Mouse (Mus musculus) right cerebral cortex, adult 2 months (tissue): ENCODE data around the gene Zg16.
"Not testable (repeated sequence)": the region's sequence is repeated elsewhere in the genome, so short reads cannot be mapped to it uniquely, and the experiment has no call there.

Experiments
- DNase-seq, 2 experiments: peaks; one replicate each; pipeline ENCODE4 v3.0.0; 2021 to 2022; ENCODE audit warnings: low spot score in 2 of 2

Zg16 gene

DNA sequence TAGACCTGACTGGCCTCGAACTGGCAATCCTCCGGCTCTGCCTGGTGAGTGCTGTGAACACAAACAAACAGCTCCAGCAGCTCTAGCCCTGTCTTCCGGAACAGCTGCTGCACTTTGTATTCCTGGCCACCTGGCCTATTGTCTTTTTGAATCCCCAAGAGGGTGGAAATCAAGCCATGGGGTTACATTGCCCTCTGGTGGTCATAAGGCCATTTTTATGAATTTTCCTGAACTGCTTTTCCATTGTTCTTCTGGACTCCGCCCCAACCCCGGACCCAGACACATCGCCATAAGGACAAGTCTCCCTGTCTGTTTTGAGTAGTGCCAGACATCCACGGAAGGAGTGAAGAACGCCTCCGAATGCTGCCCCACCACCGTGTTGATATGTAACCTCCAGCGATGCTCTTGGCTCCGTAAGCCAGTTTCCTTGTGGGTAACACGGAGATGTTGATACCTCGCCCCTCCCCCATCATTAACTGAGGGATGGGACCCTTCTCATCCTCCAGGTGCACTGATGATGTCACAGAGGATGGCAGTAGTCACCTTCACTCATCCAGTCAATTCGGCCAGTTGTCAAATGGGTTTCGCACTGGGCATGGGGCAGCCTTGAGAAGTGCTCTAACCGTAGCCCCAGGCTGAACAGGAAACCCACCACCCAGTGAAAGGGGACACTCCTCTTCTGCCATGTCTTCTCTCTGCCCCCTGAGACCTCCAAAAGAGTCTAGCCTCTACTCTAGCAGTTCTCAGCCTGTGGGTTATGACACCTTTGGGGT, 17.6 kb upstream of the Zg16 start:
- peak; percentile 81 to 85 for DNase-seq

GRCm38 (mm10) chr7:127103960-127104359, 16.8 kb upstream of the Zg16 start:
- DNase-seq: no peak

- DNase-seq: no peak
Observed at GRCm38 (mm10) chr7:127102148-127102547, 15.0 kb upstream of the Zg16 start.

GRCm38 (mm10) chr7:127101451-127102016, 14.4 kb upstream of the Zg16 start:
- DNase-seq: no peak

DNA sequence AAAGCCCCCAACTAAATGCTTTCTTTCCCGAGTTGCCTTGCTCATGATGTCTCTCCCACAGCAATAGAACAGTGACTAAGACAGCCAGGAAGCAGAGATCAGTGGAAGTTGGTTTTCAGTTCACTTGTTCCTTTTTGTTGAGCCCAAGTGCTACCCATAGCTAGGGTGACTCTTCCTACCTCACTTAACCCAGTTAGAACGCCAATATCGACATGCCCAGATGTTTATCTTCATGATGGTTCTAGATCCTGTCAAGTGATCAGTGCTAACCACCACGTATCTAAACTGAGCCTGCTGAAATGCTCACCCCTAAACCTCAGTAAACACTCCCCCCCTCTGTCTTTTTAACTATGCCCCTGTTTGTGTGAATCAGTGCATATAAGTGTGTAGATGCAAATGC, 12.4 kb upstream of the Zg16 start:
- no peak for DNase-seq

- no peak for DNase-seq
Observed at GRCm38 (mm10) chr7:127098950-127099349, 11.8 kb upstream of the Zg16 start.

DNA sequence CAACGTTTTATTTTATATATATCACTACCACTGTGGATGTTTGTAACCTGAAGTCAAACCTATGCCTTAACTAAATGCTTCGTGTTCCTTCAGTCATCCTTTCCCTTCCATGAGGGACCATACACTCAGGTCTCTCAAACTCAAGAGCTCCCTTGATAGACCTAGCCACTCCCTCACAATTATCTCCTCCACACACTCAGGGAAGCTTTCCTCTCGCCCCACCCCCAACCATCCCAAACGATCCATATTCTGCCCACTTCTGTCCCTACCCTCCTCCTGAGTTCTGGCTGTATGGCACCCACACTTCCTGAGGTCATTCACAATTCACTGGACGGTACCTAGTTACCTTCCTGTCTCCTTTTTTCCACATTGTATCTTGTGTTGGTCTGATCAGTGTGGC, 11.4 kb upstream of the Zg16 start:
- DNase-seq: no peak

DNA sequence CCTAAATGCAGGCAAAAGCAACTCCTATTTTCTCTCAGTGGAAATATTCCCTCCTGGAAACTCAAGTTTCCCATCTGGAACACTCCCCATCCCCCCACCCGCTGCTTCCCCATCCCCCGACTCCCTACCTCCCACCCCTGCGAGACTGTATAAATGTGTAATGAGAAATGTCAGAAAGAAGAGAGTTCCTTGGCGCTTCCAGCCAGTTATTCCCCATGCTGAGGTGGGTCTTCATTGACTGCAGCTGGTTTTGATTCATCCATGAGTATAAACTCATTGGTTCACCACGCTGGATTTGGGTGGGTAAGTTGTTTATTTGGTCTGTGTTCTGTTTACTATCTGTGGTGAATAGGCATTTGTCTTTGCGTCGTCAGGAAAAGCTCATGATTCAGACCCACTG, 9.3 kb upstream of the Zg16 start:
- DNase-seq: no peak

GRCm38 (mm10) chr7:127093914-127094313, 6.8 kb upstream of the Zg16 start:
- DNase-seq: no peak

DNA sequence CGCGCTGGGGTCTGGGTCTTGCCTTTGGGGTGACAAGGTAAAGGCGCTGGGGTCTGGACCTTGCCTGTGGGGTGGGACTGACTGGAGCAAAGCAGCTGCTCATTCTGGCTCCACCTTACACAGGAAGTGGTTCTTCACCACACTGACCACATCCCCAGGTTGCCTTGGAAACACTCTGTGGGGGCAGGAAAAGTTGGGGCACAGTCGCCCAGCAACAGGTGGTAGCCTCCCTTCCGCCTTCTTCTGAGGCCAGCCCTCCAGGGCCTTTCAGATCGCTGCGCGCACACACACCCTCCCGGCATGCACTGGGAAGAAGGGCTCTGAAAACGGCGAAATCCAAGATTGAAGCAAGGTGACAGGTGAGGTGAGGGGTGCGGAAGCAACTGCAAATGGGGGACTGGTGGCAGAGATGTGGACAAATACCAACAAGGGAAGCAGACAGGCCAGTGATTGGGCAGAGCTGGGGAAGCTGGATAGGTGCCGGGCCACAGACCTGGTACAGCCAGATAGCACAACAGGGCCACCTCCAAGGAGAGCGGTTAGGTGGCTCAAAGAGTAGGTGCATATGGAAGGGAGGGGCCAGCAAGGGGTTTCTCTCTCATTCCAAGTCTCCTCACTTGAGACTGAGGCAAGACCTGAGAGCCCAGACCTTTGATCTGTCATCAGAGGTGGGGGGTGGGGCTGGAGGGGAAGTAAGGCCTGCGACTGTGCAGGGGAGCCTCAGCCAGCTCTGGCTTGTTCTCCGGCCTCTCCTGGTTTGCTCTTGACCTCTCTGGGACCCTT, 4.2 kb upstream of the Zg16 start, which contains the start of gene AI467606:
Gene AI467606 (plus strand): TSS at position 246 of the 783 bp plus-strand sequence.
- DNase-seq: no peak

DNA sequence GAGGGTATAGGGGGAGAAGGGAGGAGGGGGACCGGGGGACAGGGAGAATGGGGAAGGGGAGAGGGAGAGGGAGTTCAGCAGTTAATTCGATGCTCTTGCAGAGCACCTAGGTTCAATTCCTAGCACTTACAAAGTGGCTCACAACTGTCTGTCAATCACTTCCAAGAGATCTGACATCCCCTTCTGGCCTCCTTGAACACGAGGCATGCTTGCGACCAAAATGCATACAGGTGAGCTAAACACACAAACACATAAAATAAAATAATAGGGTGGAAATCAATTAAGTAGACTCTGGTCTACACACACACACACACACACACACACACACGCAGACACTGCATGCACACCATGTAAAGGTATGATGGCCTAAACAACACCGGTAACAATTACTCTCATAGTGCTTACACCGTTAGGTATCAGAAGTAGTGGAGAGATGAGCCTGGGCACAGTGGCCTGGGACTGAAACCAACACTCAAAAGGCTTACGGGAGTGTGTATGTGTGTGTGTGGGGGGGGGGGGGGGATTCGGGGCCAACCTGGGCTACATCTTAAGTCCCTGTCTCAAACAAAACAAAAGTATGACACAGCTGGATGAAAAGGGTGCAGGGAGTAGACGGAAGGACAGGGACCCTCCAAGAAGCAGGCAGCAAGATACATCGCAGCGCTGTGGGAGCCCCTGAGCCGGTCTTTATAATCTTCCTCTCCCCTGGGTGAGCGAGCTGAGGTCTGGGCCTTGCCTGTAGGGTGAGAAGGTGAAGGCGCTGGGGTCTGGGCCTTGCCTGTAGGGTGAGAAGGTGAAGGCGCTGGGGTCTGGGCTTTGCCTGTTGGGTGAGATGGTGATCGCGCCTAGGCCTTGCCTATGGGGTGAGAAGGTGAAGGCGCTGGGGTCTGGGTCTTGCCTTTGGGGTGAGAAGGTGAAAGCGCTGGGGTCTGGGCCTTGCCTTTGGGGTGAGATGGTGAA, 3.3 kb upstream of the Zg16 start:
- DNase-seq: no peak

GRCm38 (mm10) chr7:127088901-127089845, 2.0 kb upstream of the Zg16 start:
- DNase-seq: no peak

DNA sequence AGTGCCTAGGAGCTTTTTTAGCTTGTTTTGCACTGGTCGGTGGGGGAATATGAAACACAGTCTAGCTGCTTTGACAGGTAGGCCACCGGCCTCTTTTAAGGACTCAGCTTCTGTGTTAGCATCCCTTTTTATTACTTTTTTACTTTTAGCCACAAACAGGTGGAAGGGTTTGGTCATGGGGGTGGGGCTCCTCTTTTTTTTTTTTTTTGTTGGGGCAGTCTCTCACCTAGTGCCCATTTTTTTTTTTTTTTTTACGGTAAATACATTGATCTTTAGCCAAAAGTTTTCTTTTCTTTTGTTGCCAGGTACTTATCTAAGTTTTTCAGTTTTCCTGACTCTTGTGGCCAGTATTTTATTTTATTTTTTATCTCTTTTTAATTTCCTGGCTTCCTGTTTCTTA, 955 bp upstream of the Zg16 start:
- no peak for DNase-seq

DNA sequence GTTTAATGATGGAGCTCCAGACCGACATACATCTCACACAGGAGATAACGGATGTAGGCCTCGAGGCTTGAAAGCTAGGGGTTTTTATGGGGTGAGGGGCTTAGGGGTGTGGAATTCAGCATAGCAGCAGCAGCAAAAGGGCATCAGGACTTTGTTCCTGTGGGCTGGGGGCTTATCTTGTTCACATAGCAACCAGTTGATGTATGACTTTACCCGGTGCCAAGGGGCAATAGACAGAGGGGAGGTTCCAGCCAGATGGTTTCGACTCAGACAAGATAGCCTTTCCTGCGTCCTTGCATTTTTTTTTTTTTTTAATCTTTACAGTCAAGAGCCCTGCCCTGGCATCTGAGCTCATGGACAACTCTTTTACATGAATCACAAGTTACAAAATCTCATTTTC, 1.4 kb downstream of the Zg16 start:
- DNase-seq: not testable (repeated sequence)

- no peak for DNase-seq
Observed at GRCm38 (mm10) chr7:127084794-127085193, 2.3 kb downstream of the Zg16 start.

GRCm38 (mm10) chr7:127083689-127084088, 3.4 kb downstream of the Zg16 start:
- no peak for DNase-seq

DNA sequence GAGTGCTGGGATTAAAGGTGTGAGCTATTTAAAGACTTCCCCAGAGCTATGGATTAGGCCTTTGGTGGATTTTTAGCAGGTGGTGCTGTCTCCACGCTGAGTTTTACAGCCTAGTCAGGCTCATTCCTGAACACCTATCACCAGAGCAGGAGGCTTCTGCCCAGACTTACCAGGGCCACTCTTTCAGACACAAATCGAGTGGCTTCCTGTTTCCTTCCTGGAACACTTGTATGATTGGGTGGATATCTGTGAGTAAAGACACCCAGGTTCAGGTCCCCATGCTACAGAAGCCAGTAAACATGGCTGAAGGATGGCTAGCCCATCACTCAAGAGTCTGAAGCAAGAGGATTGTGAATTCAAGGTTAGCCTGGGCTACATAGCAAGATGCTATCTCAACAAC, 4.1 kb downstream of the Zg16 start:
- DNase-seq: no peak

- no peak for DNase-seq
Observed at GRCm38 (mm10) chr7:127082271-127082670, 4.9 kb downstream of the Zg16 start.

GRCm38 (mm10) chr7:127080045-127080444, 7.1 kb downstream of the Zg16 start:
- DNase-seq: no peak

DNA sequence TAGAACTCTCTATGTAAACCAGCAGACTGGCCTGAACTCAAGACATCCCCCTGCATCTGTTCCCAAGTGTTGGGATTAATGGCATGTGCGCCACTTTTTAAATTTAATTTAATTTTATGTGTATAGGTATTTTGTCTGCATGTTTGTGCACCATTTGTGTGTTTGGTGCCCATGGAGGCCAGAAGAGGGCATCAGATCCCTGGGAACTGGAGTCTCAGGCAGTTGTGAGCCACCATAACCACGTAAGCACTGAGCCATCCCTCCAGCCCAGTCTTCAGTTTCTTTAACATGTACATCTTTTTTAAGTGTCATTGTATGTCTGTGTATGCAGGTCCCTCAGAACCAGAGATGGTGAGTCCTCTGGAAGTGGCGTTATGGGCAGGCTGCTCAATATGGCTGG, 9.4 kb downstream of the Zg16 start:
- DNase-seq: no peak
